Mouse (Mus musculus): Measurements from ENCODE around the gene Icos. TPM values are rescaled to one million over a fixed set of nuclear protein-coding genes. Genes with fewer than 3 reads are reported as not detected.

Icos gene
- total RNA-seq, 2 experiments from 2014 or later: 0.26 to 0.27 TPM

DNA sequence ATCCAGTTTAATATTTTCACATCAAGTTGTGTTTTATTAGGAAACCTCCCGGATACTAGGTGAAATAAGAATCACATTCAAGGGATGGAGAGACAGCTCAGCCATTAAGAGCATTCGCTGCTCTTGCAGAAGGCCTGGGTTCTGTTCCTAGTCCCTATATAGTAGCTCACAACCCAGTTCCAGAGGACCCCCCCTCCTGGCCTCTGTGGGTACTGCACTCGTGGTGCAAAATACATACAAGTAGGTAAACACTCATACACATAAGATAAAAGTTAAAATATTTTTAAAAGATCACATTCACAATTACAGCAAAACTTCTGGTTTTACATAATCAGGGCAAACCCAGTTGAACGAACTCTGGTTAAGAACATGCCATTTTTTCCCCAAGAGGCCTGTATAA lies 15.6 kb upstream of the Icos start:
- no peak for DNase-seq

DNA sequence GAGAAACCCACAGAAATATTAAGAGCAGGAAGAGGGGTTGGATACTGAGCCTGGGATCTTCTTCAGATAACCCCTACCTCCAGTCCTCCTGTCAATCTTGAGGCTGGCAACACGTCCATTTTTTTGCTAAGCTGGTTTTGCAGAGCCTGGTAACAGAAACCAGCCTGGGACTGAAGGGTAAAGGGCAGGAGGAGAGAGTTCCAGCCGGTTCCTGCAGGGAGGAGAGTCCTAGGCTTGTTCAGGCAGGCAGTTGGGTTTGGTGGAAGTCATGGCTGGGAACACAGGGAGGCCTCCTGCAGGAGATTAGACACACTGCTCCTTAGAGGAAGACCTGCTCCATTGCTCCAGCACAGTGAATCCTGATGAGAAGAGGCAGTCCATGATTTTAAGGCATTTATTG lies 10.2 kb upstream of the Icos start:
- DNase-seq: no peak

DNA sequence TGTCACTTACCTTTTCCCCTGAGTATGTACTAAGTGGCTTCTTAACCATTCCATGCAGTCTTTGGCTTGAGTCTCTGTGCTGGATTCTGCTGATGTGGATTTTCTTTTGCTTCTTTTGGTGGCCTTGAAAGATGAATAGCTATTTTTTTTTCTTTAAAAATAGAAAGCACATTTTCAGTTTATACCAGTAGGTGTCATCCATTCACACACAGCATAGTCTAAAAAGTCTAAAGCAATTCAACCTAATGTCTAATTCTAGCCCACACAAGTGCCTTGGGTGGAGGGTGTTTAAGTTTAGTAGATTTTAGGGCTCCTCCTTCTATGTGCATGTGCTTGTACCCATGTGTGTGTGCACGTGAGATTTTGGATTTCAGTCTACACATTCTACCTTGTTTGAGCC lies 6.9 kb upstream of the Icos start:
- no peak for DNase-seq

DNA sequence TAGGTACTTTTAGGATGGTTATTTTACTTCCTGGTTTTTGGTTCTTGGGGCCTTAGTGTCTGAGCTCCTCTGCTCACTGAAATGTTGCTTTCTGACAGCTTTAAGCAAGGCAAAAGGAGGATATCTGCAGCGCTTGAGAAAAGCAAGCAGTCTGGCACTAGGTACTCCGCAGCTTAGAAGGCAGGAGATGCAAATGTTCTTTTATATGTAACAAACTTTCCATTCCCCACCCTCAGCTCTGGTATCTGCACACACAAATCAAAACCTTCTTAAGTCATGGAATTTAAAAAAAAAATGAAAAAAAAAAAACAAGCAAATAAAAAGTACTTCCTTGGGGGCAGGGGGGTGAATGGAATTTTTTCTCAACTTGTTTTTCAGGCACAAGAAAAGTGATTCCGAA lies 3.5 kb upstream of the Icos start:
- no peak for DNase-seq

DNA sequence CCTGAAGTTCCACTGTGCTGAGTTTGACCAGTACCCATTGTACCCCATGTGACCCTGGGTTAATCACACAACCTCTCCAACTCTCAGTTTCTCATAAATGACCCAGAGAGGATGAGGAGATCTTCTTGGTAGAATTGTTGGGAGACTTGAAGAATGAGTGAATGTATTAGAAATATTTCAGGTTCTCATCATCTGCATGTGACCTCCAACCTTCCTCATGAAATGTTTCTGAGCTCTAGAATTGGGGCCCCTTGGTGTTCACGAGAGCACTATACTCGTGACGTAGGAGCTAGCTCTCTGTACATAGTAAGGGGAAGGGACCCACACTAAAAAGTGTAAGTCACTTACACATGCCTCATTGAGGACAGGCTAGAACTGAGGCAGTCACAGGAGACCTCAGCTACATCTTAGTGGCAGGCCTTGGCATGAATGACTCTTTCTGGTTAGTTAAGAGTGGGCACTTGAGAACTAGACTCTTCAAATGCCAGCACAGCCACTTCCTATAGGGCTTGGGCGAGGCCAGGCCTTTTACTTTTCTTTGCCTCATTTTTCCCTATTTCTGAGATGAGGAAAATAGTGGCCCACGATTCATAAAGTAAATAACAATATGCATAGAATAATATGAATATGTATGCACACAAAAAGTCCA lies 2.0 kb upstream of the Icos start:
- no peak for DNase-seq

DNA sequence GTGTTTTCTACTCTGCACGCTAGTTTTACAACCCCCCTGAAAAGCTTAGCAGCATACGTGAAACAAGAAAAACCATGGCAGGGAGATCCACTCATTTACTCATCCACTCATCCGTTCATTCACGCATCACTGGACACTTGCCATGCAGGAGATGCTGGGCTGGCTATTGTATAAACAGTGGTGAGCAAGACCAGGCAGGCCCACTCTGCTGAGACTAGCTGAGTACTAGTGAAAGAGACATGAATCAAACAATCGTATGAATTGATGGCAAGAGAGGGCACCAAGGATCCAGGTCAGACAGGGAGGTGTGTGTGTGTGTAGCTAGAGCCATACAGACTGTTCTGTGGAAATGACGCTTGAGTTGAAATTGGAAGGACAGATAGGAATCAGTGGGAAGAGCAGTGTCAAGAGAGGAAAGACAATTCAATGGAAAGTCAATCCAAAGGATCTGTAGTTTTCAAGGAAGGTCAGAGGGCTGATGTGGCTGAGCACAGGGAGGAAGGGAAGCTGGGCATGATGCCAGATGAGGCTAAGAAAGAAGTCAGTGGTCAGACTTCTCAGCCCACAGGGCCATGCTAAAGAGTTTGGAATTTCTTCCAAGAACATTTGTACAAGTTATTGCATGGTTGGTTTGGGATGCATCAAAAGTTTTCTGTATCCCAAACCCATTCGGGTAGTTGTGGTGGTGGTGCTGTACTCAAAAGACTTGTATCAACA lies 1.6 kb downstream of the Icos start:
- peak; percentile 26 for DNase-seq

DNA sequence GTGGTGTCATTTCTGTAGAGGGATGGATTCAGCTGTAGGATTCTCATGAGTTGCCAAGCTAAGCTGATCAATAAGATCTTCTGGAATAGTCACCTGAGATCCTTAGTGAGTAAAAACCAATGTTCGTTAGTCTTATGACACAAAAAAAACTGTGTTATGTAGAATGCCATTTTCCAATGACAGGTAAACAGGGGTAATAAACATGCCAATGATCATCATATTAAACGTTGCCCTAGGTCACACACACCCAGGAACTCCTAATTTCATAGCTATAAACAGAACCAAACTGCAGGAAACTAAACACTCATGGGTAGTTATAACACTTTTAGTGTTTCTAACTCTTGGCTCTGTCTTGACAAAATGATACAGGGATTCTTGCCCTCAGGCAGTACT lies 2.1 kb downstream of the Icos start:
- DNase-seq: no peak

DNA sequence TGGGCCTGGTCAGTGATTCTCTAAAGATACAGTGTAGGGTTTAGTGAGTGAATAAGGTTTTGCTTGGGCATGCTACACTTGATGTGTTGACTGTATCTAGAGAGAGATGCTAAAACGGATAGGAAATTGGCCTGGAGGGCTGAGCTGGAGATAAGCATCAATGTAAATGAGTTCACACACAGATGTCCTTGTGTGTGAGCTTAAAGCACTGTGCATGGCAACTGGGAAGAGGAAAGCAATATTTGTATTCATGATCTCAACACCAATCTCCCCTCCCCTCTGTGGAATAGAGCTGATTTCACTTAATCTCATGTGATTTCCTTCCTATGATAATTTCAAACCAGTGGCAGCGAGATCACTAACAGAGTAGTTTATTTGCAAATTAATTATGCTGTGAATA lies 7.3 kb downstream of the Icos start:
- no peak for DNase-seq

DNA sequence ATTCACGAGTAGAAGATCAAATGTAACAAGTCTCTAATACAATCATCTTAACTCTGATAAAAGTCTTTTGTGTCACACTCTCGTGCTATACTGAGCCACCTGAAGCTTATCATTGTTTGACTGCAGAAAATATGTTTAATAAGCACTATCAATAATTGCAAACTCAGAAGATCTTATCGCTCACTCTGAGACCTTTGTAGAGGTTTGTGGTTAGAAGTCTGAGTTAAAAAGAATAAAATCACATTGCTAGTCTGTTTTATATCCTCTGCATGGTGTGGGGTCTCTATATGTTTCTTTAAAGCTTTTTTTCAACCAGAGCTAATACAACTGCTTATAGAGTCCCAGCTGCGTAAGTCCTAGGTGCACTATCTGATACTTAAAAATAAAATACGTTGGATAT lies 8.4 kb downstream of the Icos start:
- DNase-seq: no peak

DNA sequence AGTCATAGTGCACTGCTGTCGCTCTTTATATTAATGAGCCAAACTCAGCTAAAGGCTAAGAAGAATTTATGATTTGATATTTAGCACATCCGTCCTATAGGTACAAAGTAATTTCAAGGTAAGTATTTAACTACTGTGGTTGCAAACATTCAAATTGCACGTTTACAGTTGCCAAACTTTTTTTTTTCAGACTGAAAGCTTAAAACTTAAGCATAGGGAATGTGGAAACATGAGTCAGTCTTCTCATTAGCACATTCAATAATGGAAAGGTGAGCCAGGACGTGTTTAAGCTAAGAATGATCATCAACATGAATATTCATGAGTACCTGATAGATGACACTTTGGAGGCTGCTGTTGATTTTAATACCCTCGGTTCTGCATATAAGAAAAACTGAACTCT lies 11.4 kb downstream of the Icos start:
- no peak for DNase-seq

DNA sequence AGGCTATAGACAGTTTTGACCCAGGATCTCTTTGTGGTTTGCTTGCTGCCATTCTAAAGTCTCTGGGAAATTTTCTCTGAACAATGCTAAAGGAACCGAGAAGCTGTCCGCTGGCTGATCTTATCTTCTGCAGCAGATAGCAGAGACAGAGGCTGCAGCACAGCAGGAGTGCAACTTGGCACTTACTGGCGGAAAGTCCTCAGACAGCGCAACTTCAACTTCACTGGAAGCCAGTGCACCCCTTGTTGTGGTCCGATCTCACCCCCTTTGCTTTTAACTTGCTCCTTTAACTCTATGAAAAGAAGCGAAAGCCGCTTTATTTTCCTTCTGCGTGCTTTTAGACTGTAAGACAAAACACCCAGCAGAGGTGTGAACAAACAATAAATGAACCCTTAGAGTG lies 12.6 kb downstream of the Icos start:
- no peak for DNase-seq

DNA sequence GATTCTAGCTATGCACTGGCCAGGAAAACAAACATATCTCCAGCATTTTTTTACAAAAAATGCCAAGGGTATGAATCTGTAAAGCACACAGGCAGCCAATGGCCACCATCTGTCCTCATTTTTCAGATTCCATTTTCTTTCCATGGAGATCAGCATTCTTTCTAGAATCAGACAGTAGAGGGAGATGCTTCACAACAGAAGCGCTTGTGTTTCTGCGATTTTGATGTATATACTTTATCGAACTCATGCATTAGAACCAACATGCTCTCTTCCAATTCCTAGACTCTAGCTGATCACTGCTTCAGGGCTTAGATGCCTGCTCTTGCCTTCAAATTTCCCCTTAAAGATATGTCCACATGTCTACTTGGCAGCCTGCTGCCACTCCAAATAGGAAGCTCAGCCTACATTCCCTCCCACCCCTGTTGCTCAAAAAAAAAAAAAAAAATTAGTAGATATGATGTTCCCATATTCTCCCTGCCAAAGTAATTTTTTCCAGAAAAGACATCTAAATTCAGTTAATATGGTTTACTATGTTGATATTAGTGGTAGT lies 20.4 kb downstream of the Icos start:
- no peak for DNase-seq

DNA sequence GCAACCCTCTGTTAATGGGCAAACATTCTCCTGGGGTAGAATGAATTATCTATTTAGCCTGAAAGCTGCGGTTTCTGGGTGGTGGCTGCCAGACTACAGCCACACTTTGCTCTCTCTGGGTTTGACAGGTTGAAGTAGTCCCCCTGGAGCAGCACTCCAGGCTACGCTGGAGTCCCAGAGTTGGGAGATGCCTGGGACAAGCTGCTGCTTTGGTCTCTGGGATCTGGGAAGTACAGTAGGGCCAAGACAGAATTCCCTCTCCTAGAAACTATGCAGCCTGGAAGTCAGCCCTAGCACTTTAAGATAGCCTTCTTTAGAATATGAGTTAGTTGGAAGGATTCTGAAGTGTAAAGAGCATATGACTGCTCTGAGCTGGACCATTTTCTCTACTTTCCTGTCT lies 21.0 kb downstream of the Icos start:
- peak; percentile 22 for DNase-seq

DNA sequence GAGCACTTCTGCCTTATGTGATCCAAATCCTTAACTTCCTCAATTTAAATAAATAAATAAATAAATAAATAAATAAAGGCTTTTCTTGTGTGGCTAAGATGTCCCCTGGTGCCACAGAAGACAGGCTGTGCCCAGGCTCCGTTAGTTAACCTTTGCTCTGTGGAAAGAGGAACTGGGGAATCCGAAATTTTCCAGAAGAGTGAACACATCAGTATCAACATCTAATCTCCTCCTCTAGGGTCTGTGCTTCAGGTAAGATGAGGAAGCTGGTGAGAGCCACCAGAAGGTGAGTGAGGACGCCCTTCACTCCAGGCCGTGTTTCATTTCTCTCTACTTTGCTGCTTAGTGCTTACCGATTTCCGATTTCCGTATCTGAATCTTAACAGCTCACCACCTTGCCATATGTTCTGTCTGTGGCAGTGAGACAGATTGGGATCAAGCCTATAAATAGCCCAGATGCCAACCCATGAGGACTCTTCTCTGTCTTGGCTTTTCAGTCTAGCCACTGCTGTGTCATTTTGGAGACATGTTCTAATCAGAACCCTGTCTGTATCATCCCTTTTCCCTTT lies 24.1 kb downstream of the Icos start:
- no peak for DNase-seq

DNA sequence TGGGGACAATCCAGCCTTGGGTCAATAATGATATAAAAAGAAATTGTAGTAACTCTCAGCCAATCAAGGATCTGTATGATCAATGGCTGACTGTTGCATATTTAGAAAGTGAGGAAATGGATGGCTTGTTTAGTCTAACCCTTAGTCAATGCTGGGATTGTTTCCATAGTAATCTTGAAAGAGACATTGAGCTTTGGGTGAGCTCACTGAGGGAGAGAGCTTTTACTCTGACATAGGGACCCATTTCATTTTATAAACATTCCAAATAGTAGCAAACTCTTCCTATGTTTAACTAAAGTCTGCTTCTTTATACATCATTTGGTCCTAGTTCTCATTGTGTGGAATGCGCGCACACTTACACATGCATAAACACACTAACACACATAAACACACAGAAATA lies 28.5 kb downstream of the Icos start:
- no peak for DNase-seq

DNA sequence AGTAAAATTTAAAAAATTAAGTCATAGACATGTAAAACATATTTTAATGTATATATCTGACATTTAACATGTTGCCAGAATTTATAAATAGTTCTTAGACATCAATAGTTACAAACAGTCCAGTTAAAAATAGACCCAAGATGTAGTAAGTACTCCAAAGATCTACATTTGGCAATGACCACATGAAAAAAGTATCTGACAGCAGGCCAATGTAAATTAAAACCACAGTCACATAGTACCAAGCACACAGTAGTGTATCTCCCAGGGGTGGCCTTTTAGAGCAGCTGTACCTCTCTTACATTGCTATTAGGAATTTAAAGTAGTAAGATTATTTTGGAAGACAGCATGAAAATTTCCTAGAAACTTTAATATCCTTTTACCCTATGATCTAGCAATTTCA lies 29.8 kb downstream of the Icos start:
- no peak for DNase-seq

DNA sequence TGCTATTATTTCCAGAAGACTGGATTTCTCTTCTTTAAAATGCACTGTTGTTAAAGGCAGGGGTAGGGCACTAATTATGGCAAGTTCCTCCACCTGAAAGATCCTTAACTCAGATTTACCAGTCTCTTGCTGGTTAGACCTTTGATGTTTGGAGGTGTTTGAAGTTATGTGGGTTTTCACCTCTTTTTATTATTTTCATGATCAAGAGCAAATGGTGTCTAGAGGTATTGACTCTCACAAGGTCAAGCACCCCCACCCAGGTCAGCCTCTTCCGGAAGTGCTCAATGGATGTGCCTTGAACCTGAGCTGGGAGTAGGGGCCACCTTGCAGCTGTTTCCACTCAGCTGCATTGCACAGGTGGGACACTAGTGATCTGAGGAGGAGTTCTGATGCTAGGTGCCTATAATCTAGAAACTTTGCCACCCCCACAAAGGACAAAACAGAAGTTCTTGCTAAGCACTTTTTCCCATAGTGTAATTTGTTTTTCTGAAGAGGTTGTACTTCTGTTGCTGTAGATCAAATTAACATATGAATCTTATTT lies 38.9 kb downstream of the Icos start:
- no peak for DNase-seq

DNA sequence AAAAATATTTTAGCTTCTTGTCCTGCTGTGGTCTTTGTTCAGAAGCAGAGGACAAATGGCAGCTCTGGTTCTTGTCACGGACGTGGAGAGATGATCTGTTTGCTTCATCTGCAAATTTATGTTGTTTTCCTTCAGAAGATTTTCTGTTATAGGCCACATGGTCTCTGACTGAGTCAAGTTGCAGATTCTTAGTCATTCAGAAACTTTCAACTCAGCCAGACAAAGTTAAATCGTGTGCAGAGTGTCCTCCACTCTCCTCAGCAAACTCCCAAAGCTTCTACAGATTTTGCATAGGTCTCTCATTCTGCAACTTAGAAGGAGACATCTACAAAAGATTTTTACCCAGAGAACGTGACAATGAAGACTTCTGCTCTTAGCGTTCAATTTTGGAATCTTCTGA lies 49.0 kb downstream of the Icos start:
- no peak for DNase-seq

DNA sequence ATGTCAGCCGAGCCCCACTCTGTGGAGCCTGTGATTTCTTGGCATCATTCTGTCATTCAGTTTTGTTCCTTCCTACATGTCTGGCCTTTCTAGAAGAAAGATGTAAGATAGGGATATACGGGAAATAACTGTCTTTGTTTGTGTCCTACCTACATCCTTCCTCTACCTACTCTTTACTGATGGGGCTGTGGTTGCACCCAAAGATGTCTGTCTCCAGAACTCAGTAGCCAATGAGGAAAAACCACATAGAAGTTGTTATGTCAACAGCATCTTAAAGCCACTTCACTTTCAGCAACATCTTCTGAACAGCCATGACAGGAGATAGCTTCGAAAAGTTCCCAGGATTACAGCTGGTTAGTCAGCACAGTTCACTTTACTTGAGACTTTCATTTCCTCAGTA lies 49.8 kb downstream of the Icos start:
- DNase-seq: no peak

DNA sequence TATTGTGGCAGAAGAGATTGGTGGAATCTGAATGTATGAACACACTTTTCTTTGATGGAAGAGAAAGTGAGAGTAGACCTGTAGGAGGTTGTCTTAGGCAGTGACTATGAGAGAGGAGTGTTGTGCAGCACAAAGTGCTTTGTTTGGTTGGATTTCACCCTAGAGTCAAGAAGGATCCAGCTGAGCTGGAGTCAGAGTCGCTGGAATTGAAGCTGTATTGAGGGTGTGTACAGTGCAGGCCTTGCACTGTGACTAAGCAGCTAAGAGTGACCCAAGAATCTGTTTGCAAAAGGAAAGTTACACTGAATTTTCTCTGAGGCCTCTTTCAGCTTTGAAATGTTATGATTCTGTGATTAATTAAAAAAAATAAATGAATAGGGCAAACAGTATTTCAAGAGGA lies 52.2 kb downstream of the Icos start:
- no peak for DNase-seq

DNA sequence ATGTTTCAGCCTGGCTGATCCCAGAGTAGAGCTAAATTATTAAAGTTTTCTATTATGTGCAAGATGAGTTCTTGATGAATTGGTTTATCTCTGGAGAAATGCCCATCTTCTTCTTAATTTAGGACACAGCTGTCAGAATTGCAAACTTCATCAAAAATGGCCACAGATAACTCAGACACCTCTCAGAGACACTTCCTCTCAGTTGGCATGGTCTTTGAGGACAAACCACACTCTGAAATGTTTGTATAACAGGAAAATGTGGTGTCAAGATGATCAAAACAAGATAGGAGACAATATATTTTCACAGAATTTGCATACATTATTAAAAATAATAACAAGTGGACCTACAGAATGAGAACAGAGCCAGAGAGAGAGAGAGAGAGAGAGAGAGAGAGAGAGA lies 52.8 kb downstream of the Icos start:
- no peak for DNase-seq

DNA sequence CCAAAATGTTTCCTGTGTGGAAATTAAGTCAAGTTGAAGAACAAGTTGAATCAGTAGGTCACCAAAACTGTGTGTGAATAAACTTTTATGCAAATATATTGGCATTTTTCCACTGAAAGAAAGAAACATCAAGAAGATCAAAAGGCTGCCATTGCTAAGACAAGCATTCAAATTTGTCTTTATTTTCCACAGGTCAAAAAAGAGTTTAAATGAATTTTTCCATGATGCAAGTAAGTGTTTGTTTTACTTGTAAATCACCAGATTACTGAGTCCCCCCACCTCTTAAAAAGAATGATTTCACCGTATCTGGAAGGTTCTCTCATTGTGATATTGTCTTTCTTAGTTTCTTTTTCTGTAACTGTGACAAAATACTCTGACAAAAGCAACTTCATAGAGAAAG lies 57.5 kb downstream of the Icos start:
- no peak for DNase-seq

DNA sequence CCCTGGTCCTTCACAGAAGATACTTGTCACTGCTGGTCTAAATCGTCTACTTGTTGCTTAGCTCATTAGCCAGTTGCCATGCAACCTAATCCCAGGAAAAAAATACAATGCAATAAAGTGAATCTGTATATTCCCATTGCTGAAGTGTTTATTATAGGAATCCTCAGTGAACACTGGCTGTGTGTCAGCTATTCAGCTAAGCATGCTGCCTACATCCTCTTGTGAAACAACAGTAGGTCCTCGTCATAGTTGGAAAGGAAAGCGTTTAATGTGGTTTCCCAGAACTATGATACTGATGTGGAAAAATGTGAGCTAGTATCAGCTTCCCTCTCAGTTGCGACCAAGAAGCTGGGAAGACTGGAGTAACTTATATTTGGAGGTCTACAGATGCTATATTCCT lies 60.5 kb downstream of the Icos start:
- DNase-seq: no peak

DNA sequence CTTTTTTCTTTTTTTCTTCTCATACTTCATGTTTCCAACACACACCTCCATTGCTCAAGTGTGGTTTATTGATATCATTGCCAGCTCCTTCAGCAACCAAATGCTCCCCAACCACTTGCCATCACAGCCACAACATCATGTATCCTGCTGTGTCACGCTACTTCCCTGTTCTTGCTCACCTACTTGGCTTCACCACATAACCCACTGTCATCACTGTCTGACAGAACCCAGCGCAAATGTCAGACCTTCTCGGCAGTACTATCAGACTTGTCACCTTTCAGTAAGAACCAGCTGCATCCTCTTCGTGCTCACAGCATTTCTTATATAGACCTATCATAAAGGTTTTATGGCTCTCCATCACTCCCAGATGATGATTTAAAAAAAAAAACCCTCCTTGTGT lies 61.6 kb downstream of the Icos start:
- no peak for DNase-seq
